Mouse (Mus musculus): ENCODE results near the gene Btnl4. TPM values are rescaled to one million over a fixed set of nuclear protein-coding genes. Genes with fewer than 3 reads are reported as not detected.
"Not testable (repeated sequence)": the region's sequence is repeated elsewhere in the genome, so short reads cannot be mapped to it uniquely, and the experiment has no call there.

Gene Btnl4
- polyA plus RNA-seq, 1 experiment from 2014 or later = not detected

GRCm38 (mm10) chr17:34497319-34497718 is 20.2 kb upstream of the Btnl4 start:
- not testable (repeated sequence) for H3K9me3 ChIP-seq (ENCODE audit: control insufficient read depth, low read length); H3K4me1 ChIP-seq (ENCODE audit: control insufficient read depth, insufficient read depth, low read length); H3K36me3 ChIP-seq (ENCODE audit: control insufficient read depth, insufficient read depth, low read length); H3K27ac ChIP-seq (ENCODE audit: low read depth, low read length); H3K27me3 ChIP-seq (ENCODE audit: control insufficient read depth, insufficient read depth, low read length); H3K4me2 ChIP-seq; ATAC-seq (ENCODE audit: low FRiP score); H3K9ac ChIP-seq (ENCODE audit: low read length); H3K4me3 ChIP-seq (ENCODE audit: low read depth, low read length); DNase-seq (ENCODE audit: low spot score, missing footprints)
- 77% methylated on average over 3 of the region's 3 CpGs for WGBS

DNA sequence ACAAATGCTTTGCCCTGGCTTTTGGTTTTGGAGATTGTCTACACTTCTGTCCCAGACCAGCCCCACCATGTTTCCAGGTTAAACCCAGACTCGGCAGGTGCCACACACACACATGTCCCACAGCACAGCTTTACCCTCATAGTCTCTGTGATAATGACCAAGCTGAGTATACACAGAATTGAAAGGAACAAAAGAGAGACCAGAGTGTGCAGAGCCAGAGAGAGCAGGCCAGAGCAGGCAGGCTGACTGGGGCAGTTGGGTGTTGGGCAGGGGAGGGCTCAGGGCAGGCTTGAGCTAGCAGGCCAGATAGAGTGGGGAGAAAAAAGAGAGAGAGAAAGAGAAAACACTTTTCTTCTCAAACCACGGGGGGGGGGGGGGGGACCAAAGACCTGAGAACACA is 19.4 kb upstream of the Btnl4 start:
- ATAC-seq (ENCODE audit: low FRiP score) = no peak
- no peak overlapping the region for H3K9ac ChIP-seq (ENCODE audit: low read length)
- H3K4me1 ChIP-seq (ENCODE audit: control insufficient read depth, insufficient read depth, low read length) = no peaks in the 10 kb centered on the region
- DNase-seq (ENCODE audit: low spot score, missing footprints) = no peak
- no peak overlapping the region for H3K4me3 ChIP-seq (ENCODE audit: low read depth, low read length)
- WGBS = 51% methylated on average over 2 of the region's 2 CpGs
- H3K27ac ChIP-seq (ENCODE audit: low read depth, low read length) = no peak overlapping the region
- no peaks in the 10 kb centered on the region for H3K36me3 ChIP-seq (ENCODE audit: control insufficient read depth, insufficient read depth, low read length)
- H3K4me2 ChIP-seq = no peak overlapping the region
- no peaks in the 10 kb centered on the region for H3K27me3 ChIP-seq (ENCODE audit: control insufficient read depth, insufficient read depth, low read length)
- H3K9me3 ChIP-seq (ENCODE audit: control insufficient read depth, low read length) = no peaks in the 10 kb centered on the region

GRCm38 (mm10) chr17:34495156-34495555 is 18.0 kb upstream of the Btnl4 start:
- not testable (repeated sequence) for H3K4me3 ChIP-seq (ENCODE audit: low read depth, low read length); H3K27ac ChIP-seq (ENCODE audit: low read depth, low read length); H3K9ac ChIP-seq (ENCODE audit: low read length); H3K9me3 ChIP-seq (ENCODE audit: control insufficient read depth, low read length); DNase-seq (ENCODE audit: low spot score, missing footprints); H3K4me1 ChIP-seq (ENCODE audit: control insufficient read depth, insufficient read depth, low read length); H3K27me3 ChIP-seq (ENCODE audit: control insufficient read depth, insufficient read depth, low read length); H3K4me2 ChIP-seq; ATAC-seq (ENCODE audit: low FRiP score); H3K36me3 ChIP-seq (ENCODE audit: control insufficient read depth, insufficient read depth, low read length)
- WGBS = 87% methylated on average over 2 of the region's 2 CpGs

- H3K36me3 ChIP-seq (ENCODE audit: control insufficient read depth, insufficient read depth, low read length) = no peaks in the 10 kb centered on the region
- H3K27me3 ChIP-seq (ENCODE audit: control insufficient read depth, insufficient read depth, low read length) = no peaks in the 10 kb centered on the region
- ATAC-seq (ENCODE audit: low FRiP score) (no peak), DNase-seq (ENCODE audit: low spot score, missing footprints) (no peak)
- H3K9me3 ChIP-seq (ENCODE audit: control insufficient read depth, low read length) = no peaks in the 10 kb centered on the region
- no peak overlapping the region for H3K4me3 ChIP-seq (ENCODE audit: low read depth, low read length)
- no peak overlapping the region for H3K4me2 ChIP-seq
- no peaks in the 10 kb centered on the region for H3K4me1 ChIP-seq (ENCODE audit: control insufficient read depth, insufficient read depth, low read length)
- no peak overlapping the region for H3K27ac ChIP-seq (ENCODE audit: low read depth, low read length)
- no peak overlapping the region for H3K9ac ChIP-seq (ENCODE audit: low read length)
These were observed 15.7 kb upstream of the Btnl4 start for GRCm38 (mm10) chr17:34492796-34493195.

DNA sequence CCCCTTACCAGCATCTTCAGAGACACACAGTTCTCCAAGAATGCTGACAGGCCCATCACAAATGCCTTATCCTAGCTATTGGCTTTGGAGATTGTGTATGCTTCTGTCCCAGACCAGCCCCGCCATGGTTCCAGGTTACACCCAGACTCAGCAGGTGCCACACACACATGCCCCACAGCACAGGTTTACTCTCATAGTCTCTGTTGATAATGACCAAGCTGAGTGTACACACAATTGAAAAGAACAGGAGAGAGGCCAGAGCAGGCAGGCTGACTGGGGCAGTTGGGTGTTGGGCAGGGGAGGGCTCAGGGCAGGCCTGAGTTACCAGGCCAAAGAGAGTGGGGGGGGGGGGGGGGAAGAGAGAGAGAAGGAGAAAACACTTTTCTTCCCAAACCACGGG is 691 bp downstream of the Btnl4 start:
- no peaks in the 10 kb centered on the region for H3K36me3 ChIP-seq (ENCODE audit: control insufficient read depth, insufficient read depth, low read length)
- H3K27ac ChIP-seq (ENCODE audit: low read depth, low read length) = no peak overlapping the region
- H3K4me2 ChIP-seq = no peak overlapping the region
- H3K4me1 ChIP-seq (ENCODE audit: control insufficient read depth, insufficient read depth, low read length) = no peaks in the 10 kb centered on the region
- H3K4me3 ChIP-seq (ENCODE audit: low read depth, low read length) = no peak overlapping the region
- H3K27me3 ChIP-seq (ENCODE audit: control insufficient read depth, insufficient read depth, low read length) = no peaks in the 10 kb centered on the region
- WGBS = 100% methylated on average over 1 of the region's 2 CpGs
- H3K9ac ChIP-seq (ENCODE audit: low read length) = no peak overlapping the region
- no peak for DNase-seq (ENCODE audit: low spot score, missing footprints)
- no peaks in the 10 kb centered on the region for H3K9me3 ChIP-seq (ENCODE audit: control insufficient read depth, low read length)
- ATAC-seq (ENCODE audit: low FRiP score) = no peak

DNA sequence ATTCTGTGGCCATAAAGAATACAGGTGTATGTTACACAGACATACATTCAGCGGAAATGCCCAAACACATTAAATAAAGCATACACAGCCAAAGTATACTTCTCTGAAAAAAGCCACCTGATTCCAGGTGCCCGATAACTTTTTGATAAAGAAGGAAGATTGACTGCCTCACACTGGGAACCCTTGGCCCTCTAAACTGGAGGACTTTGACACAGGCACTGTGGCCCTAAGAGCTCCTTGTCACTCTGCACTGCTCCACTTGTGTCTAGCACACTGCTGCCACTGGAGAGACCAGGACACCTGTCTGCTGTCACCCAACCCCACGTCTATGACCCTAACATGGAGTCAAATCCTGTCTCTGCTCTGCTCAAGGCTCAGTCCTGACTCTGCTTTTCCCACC is 2.1 kb downstream of the Btnl4 start:
- Histone ChIP-seq H3K27me3 (ENCODE audit: control insufficient read depth, insufficient read depth, low read length) (no peaks in the 10 kb centered on the region), H3K36me3 (ENCODE audit: control insufficient read depth, insufficient read depth, low read length) (no peaks in the 10 kb centered on the region), H3K9ac (ENCODE audit: low read length) (no peak overlapping the region), H3K4me3 (ENCODE audit: low read depth, low read length) (no peak overlapping the region), H3K4me2 (no peak overlapping the region), H3K9me3 (ENCODE audit: control insufficient read depth, low read length) (no peaks in the 10 kb centered on the region), H3K27ac (ENCODE audit: low read depth, low read length) (no peak overlapping the region), H3K4me1 (ENCODE audit: control insufficient read depth, insufficient read depth, low read length) (no peaks in the 10 kb centered on the region)
- 81% methylated on average over 3 of the region's 3 CpGs for WGBS
- no peak for ATAC-seq (ENCODE audit: low FRiP score)
- no peak for DNase-seq (ENCODE audit: low spot score, missing footprints)

DNA sequence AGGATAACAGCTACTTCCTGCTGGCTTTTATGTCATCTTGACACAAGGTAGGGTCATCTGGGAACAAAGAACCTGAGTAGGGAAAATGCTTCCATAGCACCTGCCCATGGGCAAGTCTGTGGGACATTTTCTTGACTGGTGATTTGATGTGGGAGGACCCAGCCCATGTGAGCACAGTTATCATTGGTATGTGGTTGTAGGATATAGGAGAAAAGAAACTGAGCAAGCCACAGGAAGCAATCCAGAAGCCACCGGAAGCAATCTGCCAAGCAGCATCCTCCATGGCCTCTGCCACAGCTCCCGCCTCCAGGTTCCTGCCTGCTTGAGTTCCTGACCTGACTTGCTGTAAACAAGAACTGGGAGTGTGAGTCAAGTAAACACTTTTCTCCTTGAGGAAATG is 6.6 kb downstream of the Btnl4 start:
- no peak for DNase-seq (ENCODE audit: low spot score, missing footprints)

DNA sequence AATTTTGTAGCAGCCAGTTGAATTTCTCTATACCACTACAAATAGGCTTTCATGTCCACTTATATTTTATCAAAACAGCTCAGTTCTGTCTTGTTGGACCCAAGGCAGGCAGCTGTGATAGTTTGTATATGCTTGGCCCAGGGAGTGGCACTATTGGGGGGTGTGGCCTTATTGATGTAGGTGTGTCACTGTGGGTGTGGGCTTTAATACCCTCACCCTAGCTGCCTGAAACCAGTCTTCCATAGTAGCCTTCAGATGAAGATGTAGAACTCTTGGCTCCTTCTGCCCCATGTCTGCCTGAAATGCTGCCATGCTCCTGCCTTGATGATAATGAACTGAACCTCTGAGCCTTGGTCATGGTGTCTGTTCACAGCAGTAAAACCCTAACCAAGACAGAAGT is 11.2 kb downstream of the Btnl4 start:
- not testable (repeated sequence) for H3K4me1 ChIP-seq (ENCODE audit: control insufficient read depth, insufficient read depth, low read length); H3K4me3 ChIP-seq (ENCODE audit: low read depth, low read length); H3K27ac ChIP-seq (ENCODE audit: low read depth, low read length); H3K4me2 ChIP-seq; H3K9me3 ChIP-seq (ENCODE audit: control insufficient read depth, low read length); H3K9ac ChIP-seq (ENCODE audit: low read length); H3K36me3 ChIP-seq (ENCODE audit: control insufficient read depth, insufficient read depth, low read length); H3K27me3 ChIP-seq (ENCODE audit: control insufficient read depth, insufficient read depth, low read length); DNase-seq (ENCODE audit: low spot score, missing footprints); ATAC-seq (ENCODE audit: low FRiP score)

More for the DNA sequence above, 6.6 kb downstream of the Btnl4 start:
- Histone ChIP-seq H3K9ac (ENCODE audit: low read length) (no peak overlapping the region), H3K27ac (ENCODE audit: low read depth, low read length) (no peak overlapping the region), H3K4me1 (ENCODE audit: control insufficient read depth, insufficient read depth, low read length) (no peaks in the 10 kb centered on the region), H3K4me3 (ENCODE audit: low read depth, low read length) (no peak overlapping the region), H3K4me2 (no peak overlapping the region), H3K36me3 (ENCODE audit: control insufficient read depth, insufficient read depth, low read length) (no peaks in the 10 kb centered on the region), H3K27me3 (ENCODE audit: control insufficient read depth, insufficient read depth, low read length) (no peaks in the 10 kb centered on the region), H3K9me3 (ENCODE audit: control insufficient read depth, low read length) (no peaks in the 10 kb centered on the region)
- no peak for ATAC-seq (ENCODE audit: low FRiP score)
- 77% methylated on average over 2 of the region's 2 CpGs for WGBS

GRCm38 (mm10) chr17:34459255-34459654 is 17.9 kb downstream of the Btnl4 start:
- Histone ChIP-seq H3K27me3 (ENCODE audit: control insufficient read depth, insufficient read depth, low read length) (no peaks in the 10 kb centered on the region), H3K4me1 (ENCODE audit: control insufficient read depth, insufficient read depth, low read length) (no peaks in the 10 kb centered on the region)
- WGBS = 88% methylated on average over 3 of the region's 3 CpGs

GRCm38 (mm10) chr17:34457668-34458067 is 19.4 kb downstream of the Btnl4 start:
- H3K36me3 ChIP-seq (ENCODE audit: control insufficient read depth, insufficient read depth, low read length) = no peaks in the 10 kb centered on the region
- no peak overlapping the region for H3K4me2 ChIP-seq
- no peaks in the 10 kb centered on the region for H3K27me3 ChIP-seq (ENCODE audit: control insufficient read depth, insufficient read depth, low read length)
- H3K27ac ChIP-seq (ENCODE audit: low read depth, low read length) = no peak overlapping the region
- ATAC-seq (ENCODE audit: low FRiP score) = no peak
- H3K4me3 ChIP-seq (ENCODE audit: low read depth, low read length) = no peak overlapping the region
- no peak for DNase-seq (ENCODE audit: low spot score, missing footprints)
- H3K4me1 ChIP-seq (ENCODE audit: control insufficient read depth, insufficient read depth, low read length) = no peaks in the 10 kb centered on the region
- no peak overlapping the region for H3K9ac ChIP-seq (ENCODE audit: low read length)
- 81% methylated on average over 4 of the region's 4 CpGs for WGBS
- H3K9me3 ChIP-seq (ENCODE audit: control insufficient read depth, low read length) = no peaks in the 10 kb centered on the region

More at GRCm38 (mm10) chr17:34459255-34459654, 17.9 kb downstream of the Btnl4 start:
- DNase-seq (ENCODE audit: low spot score, missing footprints) (no peak), ATAC-seq (ENCODE audit: low FRiP score) (no peak)
- Histone ChIP-seq H3K4me2 (no peak overlapping the region), H3K36me3 (ENCODE audit: control insufficient read depth, insufficient read depth, low read length) (no peaks in the 10 kb centered on the region), H3K4me3 (ENCODE audit: low read depth, low read length) (no peak overlapping the region), H3K27ac (ENCODE audit: low read depth, low read length) (no peak overlapping the region), H3K9ac (ENCODE audit: low read length) (no peak overlapping the region), H3K9me3 (ENCODE audit: control insufficient read depth, low read length) (no peaks in the 10 kb centered on the region)
